Mouse (Mus musculus): Measurements from ENCODE around the gene Ror2. TPM values are rescaled to one million over a fixed set of nuclear protein-coding genes. Genes with fewer than 3 reads are reported as not detected.

Gene Ror2
- polyA plus RNA-seq, 1 experiment from 2014 or later: 18.2 TPM

DNA sequence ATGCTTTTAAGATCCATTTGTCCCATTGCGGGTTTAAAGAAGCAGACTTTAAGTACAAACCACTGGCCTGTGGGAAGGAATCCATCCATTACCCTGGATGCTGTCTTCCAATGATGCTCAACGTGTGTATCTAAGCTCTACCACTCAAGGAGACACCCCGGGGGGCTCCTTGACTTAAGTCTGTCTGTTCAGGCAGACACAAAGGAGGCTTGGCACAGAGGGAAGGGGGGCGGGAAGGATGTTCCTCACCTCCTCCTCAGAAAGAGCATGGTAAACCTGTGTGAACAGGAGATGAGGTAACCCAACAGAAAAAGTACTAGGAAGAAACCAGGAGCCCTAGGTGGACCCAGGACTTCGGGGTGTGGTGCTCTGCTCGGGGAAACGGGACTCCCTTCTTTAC is 50.0 kb downstream of the Ror2 start:
- H3K4me3 ChIP-seq (ENCODE audit: low read depth, low read length): no peak overlapping the region
- peaks cover 47% of the 10 kb centered on the region for H3K4me1 ChIP-seq (ENCODE audit: insufficient read depth)
- peaks cover under 1% of the 10 kb centered on the region; the same call in 1 of the 2 replicates for H3K9me3 ChIP-seq (ENCODE audit: low read depth, low read length)
- ATAC-seq (ENCODE audit: insufficient read depth) (no peak), DNase-seq (no peak)
- H3K36me3 ChIP-seq (ENCODE audit: insufficient read depth): no peaks in the 10 kb centered on the region
- WGBS: 34% methylated on average over 7 of the region's 7 CpGs
- H3K27ac ChIP-seq (ENCODE audit: low read depth): peak overlapping the region; percentile 52; the same call in 1 of the 2 replicates
- peak overlapping the region; percentile 11; the same call in 1 of the 2 replicates for H3K4me2 ChIP-seq
- no peak overlapping the region for H3K9ac ChIP-seq
- no peak for TF ChIP-seq CTCF (IDR thresholded peaks at IDR 0.05; ENCODE audit: low read depth)
- no peaks in the 10 kb centered on the region for H3K27me3 ChIP-seq (ENCODE audit: insufficient read depth, low read length)

DNA sequence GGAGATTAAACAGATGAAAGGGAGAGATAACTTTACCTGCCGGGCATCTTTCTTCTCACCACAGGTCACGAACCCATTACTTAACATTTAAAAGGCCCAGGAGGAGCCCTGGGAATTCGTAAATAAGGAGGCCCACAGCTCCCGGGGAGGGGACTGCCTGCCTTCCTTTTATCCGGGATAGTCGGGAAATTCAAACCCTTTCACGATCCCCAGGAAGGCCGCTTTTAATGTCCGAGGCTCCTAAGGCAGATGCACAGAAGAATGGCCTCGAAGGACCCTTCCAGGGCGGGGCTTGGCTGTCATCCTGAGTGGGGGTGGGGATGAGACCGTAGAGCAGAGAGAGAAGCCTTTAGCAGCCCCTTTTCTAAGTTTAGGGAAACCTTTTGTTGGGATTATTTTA is 51.1 kb downstream of the Ror2 start:
- no peak for TF ChIP-seq CTCF (IDR thresholded peaks at IDR 0.05; ENCODE audit: low read depth)
- no peak overlapping the region for H3K4me3 ChIP-seq (ENCODE audit: low read depth, low read length)
- 10% methylated on average over 12 of the region's 12 CpGs for WGBS
- no peaks in the 10 kb centered on the region for H3K9me3 ChIP-seq (ENCODE audit: low read depth, low read length)
- H3K4me1 ChIP-seq (ENCODE audit: insufficient read depth): peaks cover 53% of the 10 kb centered on the region
- no peak for ATAC-seq (ENCODE audit: insufficient read depth)
- H3K9ac ChIP-seq: no peak overlapping the region
- no peak overlapping the region for H3K4me2 ChIP-seq
- H3K36me3 ChIP-seq (ENCODE audit: insufficient read depth): no peaks in the 10 kb centered on the region
- H3K27me3 ChIP-seq (ENCODE audit: insufficient read depth, low read length): no peaks in the 10 kb centered on the region
- no peak overlapping the region for H3K27ac ChIP-seq (ENCODE audit: low read depth)
- DNase-seq: no peak

DNA sequence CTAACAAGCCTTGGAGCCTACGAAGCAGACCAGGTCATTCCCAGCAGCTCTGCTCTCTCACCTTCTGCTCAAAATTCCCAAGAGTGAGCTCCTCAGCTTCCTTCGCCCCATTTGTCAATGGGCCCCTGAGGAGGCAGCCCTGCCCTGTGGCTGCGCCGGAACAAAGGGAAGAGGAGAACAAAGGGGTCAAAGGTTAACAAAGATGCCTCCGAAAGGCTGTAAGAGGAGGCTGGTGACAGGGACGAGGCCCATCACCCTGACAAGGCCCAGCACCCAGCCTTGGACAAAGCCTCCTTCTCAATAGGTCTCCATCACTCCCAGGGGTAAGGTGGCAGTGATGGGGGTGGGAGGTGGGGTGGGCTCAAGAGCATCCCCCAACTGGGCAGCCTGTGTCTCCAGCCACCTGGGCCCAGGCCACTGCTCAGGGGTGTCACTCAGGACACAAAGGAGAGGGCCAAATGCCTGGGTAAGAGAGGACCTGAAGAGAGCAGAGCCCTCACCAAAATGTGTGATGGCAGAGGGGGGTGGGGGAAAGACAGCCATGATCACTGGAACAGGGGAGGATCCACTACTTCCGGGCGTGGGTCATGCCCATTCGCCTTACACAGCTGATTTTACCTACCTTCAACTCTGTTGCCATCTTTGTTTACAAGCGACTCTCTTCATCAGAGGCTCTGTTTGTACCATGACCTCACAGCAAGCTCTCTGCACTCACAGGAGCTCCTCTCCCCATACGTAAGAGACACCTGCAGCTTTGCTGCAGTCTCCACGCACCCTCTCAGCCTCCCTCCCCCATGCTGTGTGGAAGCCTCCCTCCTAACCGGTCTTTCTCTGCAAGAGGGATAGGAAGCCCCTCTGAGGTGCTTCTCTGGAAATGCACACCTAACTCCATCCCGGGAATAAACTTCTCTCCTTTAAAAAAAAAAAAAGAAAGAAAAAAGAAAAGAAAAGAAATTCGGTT is 51.8 kb downstream of the Ror2 start:
- DNase-seq (no peak), ATAC-seq (ENCODE audit: insufficient read depth) (no peak)
- no peak overlapping the region; the same call in 1 of the 2 replicates for H3K4me2 ChIP-seq
- TF ChIP-seq CTCF (IDR thresholded peaks at IDR 0.05; ENCODE audit: low read depth): no peak
- H3K4me3 ChIP-seq (ENCODE audit: low read depth, low read length): no peak overlapping the region
- no peak overlapping the region for H3K9ac ChIP-seq
- H3K4me1 ChIP-seq (ENCODE audit: insufficient read depth): peaks cover 53% of the 10 kb centered on the region
- H3K27ac ChIP-seq (ENCODE audit: low read depth): 0 out of 2 replicates have a peak overlapping the region, but pooled peaks have one; percentile 33
- H3K36me3 ChIP-seq (ENCODE audit: insufficient read depth): no peaks in the 10 kb centered on the region
- no peaks in the 10 kb centered on the region for H3K27me3 ChIP-seq (ENCODE audit: insufficient read depth, low read length)
- no peaks in the 10 kb centered on the region for H3K9me3 ChIP-seq (ENCODE audit: low read depth, low read length)
- 50% methylated on average over 15 of the region's 15 CpGs for WGBS

DNA sequence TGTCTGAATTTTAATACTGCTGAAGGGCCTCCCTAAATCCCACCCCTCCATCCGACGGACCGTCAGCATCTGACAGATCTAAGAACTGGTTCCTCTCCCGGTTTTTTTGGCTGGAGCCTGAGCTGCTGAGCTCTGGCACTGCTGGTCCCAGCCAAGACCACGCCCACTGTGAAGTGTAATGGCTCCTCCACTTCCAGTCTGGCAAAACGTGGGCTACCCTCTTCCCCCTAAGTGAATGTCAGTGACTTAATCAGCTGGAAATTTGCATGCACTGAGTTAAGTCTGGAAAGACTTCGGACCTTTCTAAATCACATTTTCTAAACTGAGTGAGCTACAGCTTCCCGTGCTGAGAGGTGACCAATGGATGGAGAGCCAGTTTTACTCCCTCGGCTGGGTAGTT is 52.5 kb downstream of the Ror2 start:
- Histone ChIP-seq H3K27ac (ENCODE audit: low read depth) (0 out of 2 replicates have a peak overlapping the region, but pooled peaks have one; percentile 33), H3K4me2 (no peak overlapping the region; the same call in 1 of the 2 replicates), H3K9ac (no peak overlapping the region), H3K4me1 (ENCODE audit: insufficient read depth) (peaks cover 53% of the 10 kb centered on the region), H3K36me3 (ENCODE audit: insufficient read depth) (no peaks in the 10 kb centered on the region), H3K4me3 (ENCODE audit: low read depth, low read length) (no peak overlapping the region), H3K27me3 (ENCODE audit: insufficient read depth, low read length) (no peaks in the 10 kb centered on the region), H3K9me3 (ENCODE audit: low read depth, low read length) (no peaks in the 10 kb centered on the region)
- 11% methylated on average over 9 of the region's 9 CpGs for WGBS
- DNase-seq: peak; percentile 88
- TF ChIP-seq CTCF (IDR thresholded peaks at IDR 0.05; ENCODE audit: low read depth): no peak
- ATAC-seq (ENCODE audit: insufficient read depth): peak; percentile 47

DNA sequence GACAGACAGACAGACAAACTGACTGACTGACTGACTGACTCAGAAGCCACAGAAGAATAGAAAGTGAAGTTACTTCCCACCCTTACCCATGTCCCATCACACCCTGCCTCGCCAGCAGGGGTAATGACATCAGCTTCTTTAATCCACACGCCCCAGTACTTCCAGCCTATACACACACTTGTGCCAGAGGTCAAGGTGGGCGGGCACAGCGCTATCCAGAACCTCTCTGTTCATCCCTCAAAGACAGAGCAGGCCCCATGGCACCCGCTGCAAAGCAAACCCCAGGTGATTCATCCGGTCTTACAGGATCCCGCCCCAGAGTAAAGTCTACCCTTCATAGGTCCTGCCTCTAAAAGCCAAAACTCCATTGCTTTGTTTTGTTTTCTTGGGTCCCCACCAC is 53.5 kb downstream of the Ror2 start:
- Histone ChIP-seq H3K27me3 (ENCODE audit: insufficient read depth, low read length) (no peaks in the 10 kb centered on the region), H3K27ac (ENCODE audit: low read depth) (no peak overlapping the region), H3K4me3 (ENCODE audit: low read depth, low read length) (no peak overlapping the region), H3K4me1 (ENCODE audit: insufficient read depth) (peaks cover 49% of the 10 kb centered on the region), H3K4me2 (no peak overlapping the region), H3K9ac (no peak overlapping the region), H3K9me3 (ENCODE audit: low read depth, low read length) (no peaks in the 10 kb centered on the region), H3K36me3 (ENCODE audit: insufficient read depth) (no peaks in the 10 kb centered on the region)
- ATAC-seq (ENCODE audit: insufficient read depth): peak; percentile 13; the same call in 1 of the 2 replicates
- no peak for TF ChIP-seq CTCF (IDR thresholded peaks at IDR 0.05; ENCODE audit: low read depth)
- 37% methylated on average over 7 of the region's 7 CpGs for WGBS
- DNase-seq: no peak

DNA sequence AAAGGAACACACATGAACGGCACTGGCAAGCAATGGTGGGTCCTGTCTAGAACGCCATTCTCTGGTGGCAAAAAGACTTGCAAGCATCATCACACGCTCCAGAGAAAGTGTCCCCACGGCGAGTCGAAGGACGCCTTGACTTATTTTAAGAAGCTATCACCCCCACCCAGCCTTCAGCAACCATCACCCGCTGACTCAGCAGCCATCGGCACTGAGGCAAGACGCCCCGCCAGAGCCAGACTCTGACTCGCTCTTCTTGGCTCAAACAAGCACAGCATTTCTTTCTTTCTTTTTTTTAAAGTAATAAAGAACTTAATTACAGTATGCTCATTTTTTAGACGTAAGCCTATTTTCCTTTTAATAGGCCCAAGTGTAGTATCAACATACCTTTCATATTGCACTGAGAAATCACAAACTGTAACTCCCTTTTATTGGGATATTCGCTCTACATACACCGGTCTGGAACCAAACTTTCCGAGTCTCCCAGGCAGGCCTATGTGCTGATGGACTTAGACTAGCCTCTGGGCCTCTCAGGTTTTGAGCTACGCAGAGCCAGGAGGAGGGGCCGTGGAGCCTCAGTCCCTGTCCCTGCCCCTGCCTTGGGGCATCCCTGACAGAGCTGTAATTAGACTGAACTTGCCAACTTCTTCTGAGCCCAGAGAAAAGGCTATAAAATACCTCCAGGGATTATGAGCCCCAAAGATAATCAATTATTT is 55.3 kb downstream of the Ror2 start:
- 72% methylated on average over 18 of the region's 18 CpGs for WGBS
- Histone ChIP-seq H3K36me3 (ENCODE audit: insufficient read depth) (no peaks in the 10 kb centered on the region), H3K9me3 (ENCODE audit: low read depth, low read length) (no peaks in the 10 kb centered on the region), H3K4me1 (ENCODE audit: insufficient read depth) (peaks cover 35% of the 10 kb centered on the region), H3K9ac (no peak overlapping the region), H3K27me3 (ENCODE audit: insufficient read depth, low read length) (no peaks in the 10 kb centered on the region), H3K27ac (ENCODE audit: low read depth) (no peak overlapping the region), H3K4me3 (ENCODE audit: low read depth, low read length) (no peak overlapping the region), H3K4me2 (no peak overlapping the region)
- no peak for TF ChIP-seq CTCF (IDR thresholded peaks at IDR 0.05; ENCODE audit: low read depth)
- DNase-seq (peak; percentile 51), ATAC-seq (ENCODE audit: insufficient read depth) (no peak)

DNA sequence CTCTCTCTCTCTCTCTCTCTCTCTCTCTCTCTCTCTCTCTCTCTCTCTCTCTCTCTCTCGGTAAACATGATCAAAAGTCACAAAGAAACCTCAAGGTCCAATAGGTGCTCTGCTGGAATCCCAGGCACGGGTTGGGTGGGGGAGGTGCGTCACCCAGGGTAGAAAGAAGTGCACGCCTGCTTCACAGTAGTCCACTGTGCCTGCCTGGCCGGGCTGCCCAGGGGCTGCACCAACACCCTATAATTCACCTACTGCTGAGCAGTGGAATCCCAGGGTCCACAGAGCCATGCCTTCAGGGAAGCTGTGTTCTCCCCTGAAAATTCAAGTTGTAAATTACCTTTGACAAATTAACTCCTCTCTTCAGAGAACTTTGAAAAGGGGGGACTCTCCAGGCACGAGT is 58.9 kb downstream of the Ror2 start:
- no peak overlapping the region for H3K4me3 ChIP-seq (ENCODE audit: low read depth, low read length)
- H3K36me3 ChIP-seq (ENCODE audit: insufficient read depth): no peaks in the 10 kb centered on the region
- 0 out of 2 replicates have a peak, but pooled peaks cover 6% of the 10 kb centered on the region for H3K9me3 ChIP-seq (ENCODE audit: low read depth, low read length)
- no peak for DNase-seq
- no peak overlapping the region for H3K4me2 ChIP-seq
- peaks cover 14% of the 10 kb centered on the region for H3K4me1 ChIP-seq (ENCODE audit: insufficient read depth)
- no peak; the same call in 1 of the 2 replicates for ATAC-seq (ENCODE audit: insufficient read depth)
- no peak overlapping the region for H3K9ac ChIP-seq
- no peak overlapping the region for H3K27ac ChIP-seq (ENCODE audit: low read depth)
- no peaks in the 10 kb centered on the region for H3K27me3 ChIP-seq (ENCODE audit: insufficient read depth, low read length)
- WGBS: 30% methylated on average over 6 of the region's 6 CpGs
- no peak for TF ChIP-seq CTCF (IDR thresholded peaks at IDR 0.05; ENCODE audit: low read depth)
